Mouse (Mus musculus): Measurements from ENCODE around the gene Oat.

DNA sequence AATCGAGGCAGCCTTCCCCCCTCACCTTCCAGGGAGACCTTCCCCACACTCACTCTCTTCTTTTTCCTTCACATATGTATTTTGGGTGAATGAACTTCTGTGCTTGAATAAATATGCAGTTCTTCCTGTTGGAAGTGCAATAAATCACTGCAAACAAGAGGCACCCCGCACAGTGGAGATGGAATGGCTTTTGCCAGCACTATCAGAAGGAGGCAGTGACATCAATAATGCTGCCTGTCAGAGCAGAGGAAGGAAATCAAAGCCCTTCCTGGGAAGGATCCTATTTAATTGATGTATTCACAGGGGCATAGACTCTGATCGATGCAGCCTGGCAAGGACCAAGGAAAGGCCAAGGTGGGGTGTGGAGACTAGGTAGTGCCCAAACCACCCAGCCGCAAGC is 33.8 kb downstream of the Oat start:
- TF ChIP-seq CTCF (IDR thresholded peaks at IDR 0.05) (no peak), EP300 (IDR thresholded peaks at IDR 0.05) (no peak)

Measured in lung, postnatal 0 days (tissue).